Mouse (Mus musculus) embryonic facial prominence, embryonic 15.5 days (tissue): ENCODE results near the gene Ubxn2a. TPM values are rescaled to one million over a fixed set of nuclear protein-coding genes. Genes with fewer than 3 reads are reported as not detected.

ENCODE experiments used
- polyA plus RNA-seq: library from polyadenylated mRNA; unstranded; fragments of >200 nt; fragmentation: Nextera tagmentation; extraction: Ambion mirVana; gene quantifications from 2 replicates; pipeline ENCODE4 v1.2.1, GENCODE M21; 2015

The Ubxn2a gene
- polyA plus RNA-seq, 1 experiment from 2014 or later, result 28.0 TPM

Other genes with a start within 250 kb of the Ubxn2a start
- gene Fam228a, start 169.3 kb downstream of the Ubxn2a start, polyA plus RNA-seq, result 0.33 and 0.85 TPM in 2 replicates
- gene Pfn4, start 138.7 kb downstream of the Ubxn2a start, polyA plus RNA-seq, result 3.3 and 5.1 TPM in 2 replicates
- gene Fam228b, start 138.4 kb downstream of the Ubxn2a start, polyA plus RNA-seq, result 4.2 and 4.9 TPM in 2 replicates
- gene Sf3b6, start 90.2 kb downstream of the Ubxn2a start, polyA plus RNA-seq, result 194 and 197 TPM in 2 replicates
- gene Fkbp1b, start 66.1 kb downstream of the Ubxn2a start, polyA plus RNA-seq, result 11.3 and 12.7 TPM in 2 replicates
- gene Wdcp, start 64.4 kb downstream of the Ubxn2a start, polyA plus RNA-seq, result 15.7 and 18.2 TPM in 2 replicates
- gene Mfsd2b, start 33.3 kb downstream of the Ubxn2a start, polyA plus RNA-seq, result 0.88 TPM in 2 replicates
- 10.5 and 10.7 TPM in 2 replicates for gene Atad2b, start 9.6 kb upstream of the Ubxn2a start, polyA plus RNA-seq